Mouse (Mus musculus): ENCODE measurements around the gene Olfr857. TPM values are rescaled to one million over a fixed set of nuclear protein-coding genes. Genes with fewer than 3 reads are reported as not detected.
"Not testable (repeated sequence)": the region's sequence is repeated elsewhere in the genome, so short reads cannot be mapped to it uniquely, and the experiment has no call there.

The Olfr857 gene
- not detected in 2 replicates for polyA plus RNA-seq (2015; fragmentation: Nextera tagmentation; extraction: Ambion mirVana)

DNA sequence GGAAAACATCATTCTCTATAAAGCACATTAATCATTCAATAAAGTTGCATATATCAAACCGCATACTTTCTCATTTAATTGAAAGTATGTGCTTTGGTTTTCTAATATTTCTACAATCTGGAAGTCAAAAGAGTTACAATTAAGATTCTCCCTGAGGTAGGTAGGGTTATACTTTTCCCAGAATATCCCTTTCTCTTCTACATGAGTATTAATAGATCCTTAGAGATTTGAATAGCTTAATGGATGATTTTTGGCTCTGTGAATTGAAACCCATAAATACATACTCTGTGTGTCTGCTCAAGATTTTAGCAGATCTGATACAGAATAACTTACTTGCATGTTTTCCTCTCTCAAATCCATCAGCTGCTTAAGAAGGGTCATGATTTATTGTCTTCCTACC is at the start of gene Olfr857:
Olfr857 (plus strand) TSS at position 301 of the 400 bp plus-strand sequence.
- ATAC-seq (ENCODE audit: extremely low read depth, insufficient number of reproducible peaks, low FRiP score, low TSS enrichment): no peak

GRCm38 (mm10) chr9:19690281-19690680 is 19.0 kb upstream of the Olfr857 start:
- Histone ChIP-seq H3K36me3 (no peaks in the 10 kb centered on the region), H3K4me3 (no peak overlapping the region), H3K4me1 (no peaks in the 10 kb centered on the region), H3K9ac (no peak overlapping the region), H3K9me3 (peaks cover 8% of the 10 kb centered on the region; the same call in 1 of the 2 replicates), H3K27ac (replicated peaks) (no peak overlapping the region), H3K27me3 (replicated peaks) (no peaks in the 10 kb centered on the region), H3K4me2 (no peak overlapping the region)
- 73% methylated on average over 6 of the region's 6 CpGs for WGBS
- no peak for ATAC-seq (ENCODE audit: extremely low read depth, insufficient number of reproducible peaks, low FRiP score, low TSS enrichment)

More for the DNA sequence above, at the start of gene Olfr857:
- WGBS: 67% methylated on average over 1 of the region's 1 CpGs
- Histone ChIP-seq H3K4me1 (no peaks in the 10 kb centered on the region), H3K9ac (no peak within 1 kb of the TSS), H3K27me3 (replicated peaks) (no peaks in the 10 kb centered on the region), H3K9me3 (0 out of 2 replicates have a peak, but pooled peaks cover 4% of the 10 kb centered on the region), H3K4me2 (no peak within 1 kb of the TSS), H3K36me3 (no peaks in the 10 kb centered on the region), H3K4me3 (no peak within 1 kb of the TSS), H3K27ac (replicated peaks) (no peak within 1 kb of the TSS)

DNA sequence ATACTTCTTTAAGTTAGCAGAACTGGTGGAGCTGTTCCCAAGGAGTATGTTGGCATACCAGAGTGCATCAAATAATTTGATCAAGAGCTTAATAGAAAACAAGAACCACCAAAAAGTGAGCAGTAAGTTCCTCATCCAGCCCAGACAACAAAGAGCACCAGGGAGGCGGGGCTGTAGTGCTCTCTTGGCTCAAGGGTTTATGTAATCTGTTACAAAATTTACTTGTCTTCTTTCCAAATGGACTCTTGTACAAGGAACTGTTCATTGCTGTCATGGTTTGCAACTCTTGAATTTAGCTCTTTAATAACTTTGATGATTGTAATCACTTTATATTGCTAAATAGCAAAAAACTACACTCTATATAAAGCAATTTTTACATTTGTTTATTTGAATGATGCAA is 17.8 kb upstream of the Olfr857 start:
- Histone ChIP-seq H3K9me3 (peaks cover 8% of the 10 kb centered on the region; the same call in 1 of the 2 replicates), H3K27ac (replicated peaks) (no peak overlapping the region), H3K4me1 (no peaks in the 10 kb centered on the region), H3K36me3 (no peaks in the 10 kb centered on the region), H3K4me2 (no peak overlapping the region), H3K4me3 (no peak overlapping the region), H3K9ac (no peak overlapping the region), H3K27me3 (replicated peaks) (no peaks in the 10 kb centered on the region)
- 54% methylated on average over 1 of the region's 1 CpGs for WGBS
- no peak for ATAC-seq (ENCODE audit: extremely low read depth, insufficient number of reproducible peaks, low FRiP score, low TSS enrichment)

GRCm38 (mm10) chr9:19692430-19692829 is 16.8 kb upstream of the Olfr857 start:
- no peak overlapping the region for H3K9ac ChIP-seq
- H3K27me3 ChIP-seq (replicated peaks): no peaks in the 10 kb centered on the region
- H3K4me2 ChIP-seq: no peak overlapping the region
- no peak overlapping the region for H3K27ac ChIP-seq (replicated peaks)
- no peaks in the 10 kb centered on the region for H3K4me1 ChIP-seq
- WGBS: 51% methylated on average over 2 of the region's 2 CpGs
- H3K9me3 ChIP-seq: peaks cover 8% of the 10 kb centered on the region; the same call in 1 of the 2 replicates
- no peak overlapping the region for H3K4me3 ChIP-seq
- no peaks in the 10 kb centered on the region for H3K36me3 ChIP-seq
- no peak for ATAC-seq (ENCODE audit: extremely low read depth, insufficient number of reproducible peaks, low FRiP score, low TSS enrichment)

GRCm38 (mm10) chr9:19694285-19694684 is 14.9 kb upstream of the Olfr857 start:
- H3K9me3 ChIP-seq: peaks cover 16% of the 10 kb centered on the region
- H3K9ac ChIP-seq; ATAC-seq (ENCODE audit: extremely low read depth, insufficient number of reproducible peaks, low FRiP score, low TSS enrichment); H3K27ac ChIP-seq (replicated peaks); H3K4me1 ChIP-seq; H3K4me2 ChIP-seq; H3K27me3 ChIP-seq (replicated peaks); H3K36me3 ChIP-seq; H3K4me3 ChIP-seq: not testable (repeated sequence)
- 48% methylated on average over 2 of the region's 2 CpGs for WGBS

GRCm38 (mm10) chr9:19694898-19695379 is 14.3 kb upstream of the Olfr857 start:
- H3K27ac ChIP-seq (replicated peaks); H3K27me3 ChIP-seq (replicated peaks); ATAC-seq (ENCODE audit: extremely low read depth, insufficient number of reproducible peaks, low FRiP score, low TSS enrichment); H3K4me2 ChIP-seq; H3K4me1 ChIP-seq; H3K36me3 ChIP-seq; H3K4me3 ChIP-seq; H3K9ac ChIP-seq: not testable (repeated sequence)
- WGBS: 69% methylated on average over 9 of the region's 9 CpGs
- H3K9me3 ChIP-seq: peaks cover 12% of the 10 kb centered on the region

DNA sequence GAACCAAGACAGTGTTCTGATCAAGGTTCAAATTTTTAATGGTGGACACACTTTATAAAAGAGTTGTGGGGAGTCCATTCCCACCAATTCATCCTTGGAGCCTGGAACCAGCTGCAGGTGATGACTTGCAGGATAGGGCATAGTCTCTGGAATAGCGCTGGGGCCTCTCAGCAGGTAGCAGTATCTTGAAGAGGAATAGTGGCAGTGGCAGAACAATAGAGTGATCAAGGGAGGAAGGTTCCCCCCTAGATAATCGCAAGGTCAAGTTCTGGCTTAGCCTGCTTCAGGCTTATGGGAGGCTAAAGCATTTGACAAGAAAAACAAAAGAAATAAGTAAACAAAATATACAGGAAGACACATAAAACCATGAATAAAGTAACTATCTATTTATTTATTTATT is 4.7 kb upstream of the Olfr857 start:
- not testable (repeated sequence) for H3K27me3 ChIP-seq (replicated peaks); H3K27ac ChIP-seq (replicated peaks); H3K36me3 ChIP-seq; ATAC-seq (ENCODE audit: extremely low read depth, insufficient number of reproducible peaks, low FRiP score, low TSS enrichment); H3K9ac ChIP-seq; H3K9me3 ChIP-seq; H3K4me2 ChIP-seq; H3K4me1 ChIP-seq; H3K4me3 ChIP-seq
- WGBS: 59% methylated on average over 2 of the region's 2 CpGs

Other genes with a start within 250 kb of the Olfr857 start
- not detected in 2 replicates for gene Olfr850, start 231.2 kb upstream of the Olfr857 start, polyA plus RNA-seq (2015; fragmentation: Nextera tagmentation; extraction: Ambion mirVana)
- not detected in 2 replicates for gene Olfr851, start 216.1 kb upstream of the Olfr857 start, polyA plus RNA-seq (2015; fragmentation: Nextera tagmentation; extraction: Ambion mirVana)
- not detected in 2 replicates for gene Olfr853, start 168.4 kb upstream of the Olfr857 start, polyA plus RNA-seq (2015; fragmentation: Nextera tagmentation; extraction: Ambion mirVana)
- gene Olfr854, start 142.1 kb upstream of the Olfr857 start, polyA plus RNA-seq (2015; fragmentation: Nextera tagmentation; extraction: Ambion mirVana): not detected in 2 replicates
- gene Olfr855, start 126.8 kb upstream of the Olfr857 start, polyA plus RNA-seq (2015; fragmentation: Nextera tagmentation; extraction: Ambion mirVana): not detected in 2 replicates
- gene Zfp317, start 87.3 kb upstream of the Olfr857 start, polyA plus RNA-seq (2015; fragmentation: Nextera tagmentation; extraction: Ambion mirVana): 17.9 and 18.8 TPM in 2 replicates
- not detected in 2 replicates for gene Olfr58, start 70.8 kb downstream of the Olfr857 start, polyA plus RNA-seq (2015; fragmentation: Nextera tagmentation; extraction: Ambion mirVana)
- gene Olfr859, start 95.5 kb downstream of the Olfr857 start, polyA plus RNA-seq (2015; fragmentation: Nextera tagmentation; extraction: Ambion mirVana): not detected in 2 replicates
- gene Olfr860, start 140.3 kb downstream of the Olfr857 start, polyA plus RNA-seq (2015; fragmentation: Nextera tagmentation; extraction: Ambion mirVana): not detected in 2 replicates
- not detected in 2 replicates for gene Olfr862, start 178.6 kb downstream of the Olfr857 start, polyA plus RNA-seq (2015; fragmentation: Nextera tagmentation; extraction: Ambion mirVana)
- 0.17 and 0.18 TPM in 2 replicates for gene Olfr77, start 207.4 kb downstream of the Olfr857 start, polyA plus RNA-seq (2015; fragmentation: Nextera tagmentation; extraction: Ambion mirVana)

All from heart, embryonic 13.5 days (tissue).